Mouse (Mus musculus) olfactory bulb, adult 2 months (tissue): ENCODE data around the gene Pik3cd.

ENCODE experiments used
- CTCF ChIP-seq: fragments of 200-500 bp; IDR thresholded peaks from 2 replicates; pipeline ENCODE4 v1.5.1; 2012; ENCODE audit warnings: low read depth, mild to moderate bottlenecking, low read length, moderate library complexity; ENCODE audit not compliant: insufficient read depth
- POLR2A ChIP-seq: fragments of 200-500 bp; IDR thresholded peaks from 2 replicates; pipeline ENCODE4 v1.6.1; 2012; ENCODE audit warnings: mild to moderate bottlenecking, low read depth, low read length, moderate library complexity; ENCODE audit not compliant: insufficient read depth

GRCm38 (mm10) chr4:149650493-149651193 is 51.7 kb downstream of the Pik3cd start:
- peak; percentile 78 for TF ChIP-seq CTCF
- TF ChIP-seq POLR2A = no peak
